Mouse (Mus musculus) brain, embryonic 14.5 days (tissue): ENCODE data around the gene 3110009E18Rik.

Experiments
- CTCF ChIP-seq: fragments of 200-500 bp; IDR thresholded peaks from 2 replicates; pipeline ENCODE4 v1.5.1; 2012; ENCODE audit warnings: inconsistent platforms, mild to moderate bottlenecking, moderate library complexity, borderline replicate concordance; ENCODE audit not compliant: insufficient read depth, insufficient read length; ENCODE audit errors: extremely low read depth
- POLR2A ChIP-seq: fragments of 200-500 bp; IDR thresholded peaks from 2 replicates; pipeline ENCODE4 v1.6.1; 2012; ENCODE audit warnings: mild to moderate bottlenecking, inconsistent platforms, borderline replicate concordance; ENCODE audit not compliant: poor library complexity, insufficient read depth, insufficient read length, severe bottlenecking; ENCODE audit errors: extremely low read depth

GRCm38 (mm10) chr1:120074307-120074702, 46.7 kb upstream of the 3110009E18Rik start:
- TF ChIP-seq CTCF: no peak
- no peak for TF ChIP-seq POLR2A
